Mouse (Mus musculus) C2C12 (cell line): ENCODE measurements around the gene AI854703. TPM values are rescaled to one million over a fixed set of nuclear protein-coding genes. Genes with fewer than 3 reads are reported as not detected.

Experiments used
- H3K27me3 ChIP-seq: one replicate; pipeline ENCODE4 v1.6.1; 2011; ENCODE audit not compliant: control insufficient read depth, insufficient read depth, insufficient read length
- H3K36me3 ChIP-seq: one replicate; pipeline ENCODE4 v1.6.1; 2011; ENCODE audit not compliant: control insufficient read depth, insufficient read depth
- H3K4me3 ChIP-seq: one replicate; pipeline ENCODE4 v1.5.1; 2011; ENCODE audit warnings: mild to moderate bottlenecking, control low read depth; ENCODE audit not compliant: poor library complexity, insufficient read depth, severe bottlenecking
- H3K79me2 ChIP-seq: one replicate; pipeline ENCODE4 v1.6.1; 2011; ENCODE audit not compliant: control insufficient read depth, insufficient read depth
- H3K79me3 ChIP-seq: one replicate; pipeline ENCODE4 v1.6.1; 2011; ENCODE audit warnings: low read depth, control low read depth
- H3ac ChIP-seq: one replicate; pipeline ENCODE3; 2011; ENCODE audit warnings: low read depth; ENCODE audit not compliant: control insufficient read depth, insufficient read length
- CEBPB ChIP-seq: IDR thresholded peaks from one replicate; pipeline ENCODE4 v1.6.1; 2011; ENCODE audit warnings: low read depth, mild to moderate bottlenecking, control low read depth, moderate library complexity
- CTCF ChIP-seq: IDR thresholded peaks from one replicate; pipeline ENCODE4 v1.5.1; 2011; ENCODE audit not compliant: control insufficient read depth, insufficient read depth, insufficient read length
- FOSL1 ChIP-seq: IDR thresholded peaks from one replicate; pipeline ENCODE4 v1.8.0; 2011; ENCODE audit warnings: mild to moderate bottlenecking, low read length; ENCODE audit not compliant: poor library complexity, insufficient read depth, severe bottlenecking
- MAX ChIP-seq: IDR thresholded peaks from one replicate; pipeline ENCODE4 v1.6.1; 2011; ENCODE audit warnings: mild to moderate bottlenecking, control low read depth
- MYOD1 ChIP-seq: IDR thresholded peaks from one replicate; pipeline ENCODE4 v1.6.1; 2011; ENCODE audit warnings: low read depth; ENCODE audit not compliant: control insufficient read depth, insufficient read length
- MYOG ChIP-seq: IDR thresholded peaks from one replicate; pipeline ENCODE4 v1.6.1; 2011; ENCODE audit not compliant: control insufficient read depth, insufficient read length; ENCODE audit errors: extremely low read depth
- USF1 ChIP-seq: IDR thresholded peaks from one replicate; pipeline ENCODE4 v1.6.1; 2011; ENCODE audit warnings: low read depth, mild to moderate bottlenecking, control low read depth, moderate library complexity
- long read RNA-seq, 2 experiments: library from polyadenylated mRNA; unstranded; transcript quantifications; one replicate each; pipeline ENCODE4 v2.0.0; 2019 to 2020
- polyA plus RNA-seq: library from polyadenylated mRNA; unstranded; fragments of >200 nt; fragmentation: generic; extraction: Trizol; gene quantifications from one replicate; pipeline ENCODE4 v1.2.1, GENCODE M21; 2012; ENCODE audit warnings: missing spikeins

The AI854703 gene
- 0.01 TPM for polyA plus RNA-seq
- long read RNA-seq, experiment 1 = 0 reads
- long read RNA-seq, experiment 2 = 0 reads

DNA sequence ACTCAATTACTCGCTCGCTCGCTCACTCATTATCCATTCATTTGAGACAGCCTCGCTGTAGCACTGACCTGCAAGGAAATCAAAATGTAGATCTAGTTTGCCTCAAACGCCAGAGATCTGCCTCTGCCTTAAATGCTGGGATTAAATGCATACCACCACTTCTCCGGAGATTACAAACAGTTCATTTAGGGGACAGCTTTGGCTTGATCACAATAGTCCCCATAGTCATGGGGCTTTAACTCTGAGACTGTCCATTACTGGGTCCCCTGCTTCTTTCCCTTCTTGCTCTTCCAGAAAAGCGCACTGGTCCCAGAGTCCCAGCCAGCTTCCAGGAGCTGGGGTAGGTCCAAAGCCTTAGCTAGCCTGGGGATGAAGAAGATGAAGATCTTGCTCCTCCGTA is at the start of gene AI854703:
Gene AI854703, plus strand, starts transcription at position 301 of the 400 bp plus-strand sequence.
- H3K79me3 ChIP-seq = no peaks in the 10 kb centered on the region
- no peak within 1 kb of the TSS for H3K4me3 ChIP-seq
- TF ChIP-seq FOSL1 = no peak
- TF ChIP-seq MYOD1 = no peak
- no peak for TF ChIP-seq CEBPB
- TF ChIP-seq MYOG = no peak
- TF ChIP-seq CTCF = no peak
- TF ChIP-seq MAX = no peak
- TF ChIP-seq USF1 = no peak
- peaks cover 21% of the 10 kb centered on the region for H3K27me3 ChIP-seq
- H3K36me3 ChIP-seq = no peaks in the 10 kb centered on the region
- H3K79me2 ChIP-seq = no peaks in the 10 kb centered on the region
- no peak within 1 kb of the TSS for H3ac ChIP-seq

GRCm38 (mm10) chr6:48578736-48579135 is 47.8 kb upstream of the AI854703 start:
- Histone ChIP-seq H3K4me3 (no peak overlapping the region), H3K27me3 (no peaks in the 10 kb centered on the region), H3K79me2 (no peaks in the 10 kb centered on the region), H3ac (no peak overlapping the region), H3K79me3 (no peaks in the 10 kb centered on the region), H3K36me3 (no peaks in the 10 kb centered on the region)
- TF ChIP-seq MYOG = no peak
- TF ChIP-seq CEBPB = no peak
- no peak for TF ChIP-seq CTCF
- no peak for TF ChIP-seq USF1
- TF ChIP-seq FOSL1 = no peak
- no peak for TF ChIP-seq MYOD1

- TF ChIP-seq MYOG (no peak), FOSL1 (no peak), MAX (no peak), CEBPB (no peak), USF1 (no peak), CTCF (no peak), MYOD1 (no peak)
- Histone ChIP-seq H3K4me3 (no peak overlapping the region), H3ac (peak overlapping the region; percentile 6), H3K79me3 (no peaks in the 10 kb centered on the region), H3K27me3 (no peaks in the 10 kb centered on the region), H3K79me2 (no peaks in the 10 kb centered on the region), H3K36me3 (no peaks in the 10 kb centered on the region)
Measured at GRCm38 (mm10) chr6:48579215-48579648, 47.3 kb upstream of the AI854703 start.

GRCm38 (mm10) chr6:48581257-48581656 is 45.3 kb upstream of the AI854703 start:
- Histone ChIP-seq H3K36me3 (no peaks in the 10 kb centered on the region), H3K79me3 (no peaks in the 10 kb centered on the region), H3K27me3 (no peaks in the 10 kb centered on the region), H3K79me2 (no peaks in the 10 kb centered on the region), H3K4me3 (no peak overlapping the region), H3ac (no peak overlapping the region)
- TF ChIP-seq CTCF = no peak
- TF ChIP-seq MYOG = no peak
- no peak for TF ChIP-seq USF1
- TF ChIP-seq CEBPB = no peak
- TF ChIP-seq MYOD1 = no peak

DNA sequence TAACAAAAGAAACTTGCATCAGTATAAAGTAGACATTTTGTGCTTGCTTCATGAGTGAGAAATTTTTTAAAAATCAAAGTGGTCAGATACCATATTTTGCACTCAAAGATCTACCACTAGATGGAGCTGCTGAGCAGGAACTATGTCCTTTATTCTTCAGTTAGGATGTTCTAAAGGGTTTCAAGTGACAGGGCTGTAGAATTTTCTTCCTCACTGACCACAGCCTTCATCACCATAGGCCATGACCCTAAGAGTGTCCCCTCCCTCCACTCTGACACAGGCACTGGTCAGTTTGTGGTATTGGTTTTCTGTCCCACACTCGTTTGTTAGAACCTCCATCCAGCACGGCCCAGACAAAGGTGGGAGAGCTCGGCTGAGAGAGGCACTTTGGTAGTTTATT is 44.5 kb upstream of the AI854703 start:
- Histone ChIP-seq H3K79me3 (no peaks in the 10 kb centered on the region), H3ac (no peak overlapping the region), H3K36me3 (no peaks in the 10 kb centered on the region), H3K27me3 (no peaks in the 10 kb centered on the region), H3K79me2 (no peaks in the 10 kb centered on the region), H3K4me3 (no peak overlapping the region)
- TF ChIP-seq MAX = no peak
- no peak for TF ChIP-seq CEBPB
- no peak for TF ChIP-seq MYOD1
- TF ChIP-seq FOSL1 = no peak

DNA sequence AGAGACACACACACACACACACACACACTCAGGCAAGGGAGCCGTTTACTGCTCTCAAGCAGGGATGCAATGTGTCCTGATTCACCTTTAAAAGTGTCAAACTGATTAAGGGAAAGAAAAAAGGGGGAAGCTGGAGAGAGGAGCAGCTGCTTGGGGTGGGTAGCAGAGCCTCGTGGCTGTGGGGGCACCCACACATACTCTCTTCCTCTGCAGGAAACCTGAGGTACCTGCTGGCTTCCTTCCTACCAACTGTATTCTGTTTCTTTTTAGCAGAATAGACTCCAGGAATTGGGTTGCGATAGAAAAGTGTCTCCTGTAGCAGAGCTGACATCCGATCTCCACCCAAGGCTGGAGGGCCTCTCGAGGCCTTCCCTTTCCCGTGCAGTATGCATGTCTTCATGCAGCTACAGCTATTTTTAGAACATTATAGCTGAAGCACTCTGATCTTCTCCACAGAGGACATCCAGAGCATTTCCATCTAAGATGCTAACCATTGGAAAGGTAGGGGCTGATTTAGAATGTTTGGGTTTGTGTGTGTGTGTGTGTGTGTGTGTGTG is 37.3 kb upstream of the AI854703 start, which contains the start of gene Gm45021:
Gene Gm45021, plus strand, starts transcription at position 417 of the 557 bp plus-strand sequence.
- H3K27me3 ChIP-seq = no peaks in the 10 kb centered on the region
- no peak within 1 kb of the TSS for H3K4me3 ChIP-seq
- H3K79me3 ChIP-seq = peaks cover 1% of the 10 kb centered on the region
- no peak within 1 kb of the TSS for H3ac ChIP-seq
- TF ChIP-seq CEBPB = no peak
- no peak for TF ChIP-seq MAX
- no peaks in the 10 kb centered on the region for H3K36me3 ChIP-seq
- peaks cover 5% of the 10 kb centered on the region for H3K79me2 ChIP-seq
